Mouse (Mus musculus): ENCODE data around the gene Mex3a.

GRCm38 (mm10) chr3:88527565-88527964 lies 4.6 kb upstream of the Mex3a start:
- TF ChIP-seq NANOG (IDR thresholded peaks at IDR 0.05; ENCODE audit: borderline replicate concordance, low read length), result no peak
- TF ChIP-seq CTCF (conservative IDR thresholded peaks at IDR 0.05; ENCODE audit: low read length), result no peak
